Mouse (Mus musculus) lung, adult 2 months (tissue): ENCODE results near the gene Fscn3. TPM values are rescaled to one million over a fixed set of nuclear protein-coding genes. Genes with fewer than 3 reads are reported as not detected.
A peak's percentile ranks its signal among the peaks of the same experiment; 100 is the strongest.

Experiments used
- DNase-seq: peaks from one replicate; pipeline ENCODE4 v3.0.0; 2022
- H3K4me1 ChIP-seq: fragments of 200-500 bp; 2 replicates; pipeline ENCODE4 v1.6.1; 2011; ENCODE audit warnings: low read length; ENCODE audit not compliant: control insufficient read depth, insufficient read depth
- H3K4me3 ChIP-seq: fragments of 200-500 bp; replicated peaks from 2 replicates; pipeline ENCODE3; 2011; ENCODE audit warnings: low read depth, mild to moderate bottlenecking, control low read depth, low read length; ENCODE audit errors: extremely low read depth
- CTCF ChIP-seq: fragments of 200-500 bp; IDR thresholded peaks from 2 replicates; pipeline ENCODE4 v1.5.1; 2011; ENCODE audit warnings: mild to moderate bottlenecking, low read length, control low read depth; ENCODE audit not compliant: insufficient read depth
- POLR2A ChIP-seq: fragments of 200-500 bp; IDR thresholded peaks from 2 replicates; pipeline ENCODE4 v1.6.1; 2011; ENCODE audit warnings: low read depth, mild to moderate bottlenecking, control low read depth, low read length, borderline replicate concordance; ENCODE audit errors: extremely low read depth
- WGBS: fragments of 180-500 bp; shearing (Covaris S2); methylation state at CpG from one replicate; pipeline ENCODE4 v1.1.7; 2018; 5-methylcytosine and 5-hydroxymethylcytosine counted together
- polyA plus RNA-seq: library from polyadenylated mRNA; depleted of rRNA; stranded (reverse); fragments of >200 nt; gene quantifications from 2 replicates; pipeline ENCODE4 v1.2.3, GENCODE M21; 2012

Fscn3 gene
- polyA plus RNA-seq, 1 experiment = not detected

GRCm38 (mm10) chr6:28411236-28411635 is 16.4 kb upstream of the Fscn3 start:
- WGBS = 67% methylated on average over 2 of the region's 2 CpGs
- H3K4me3 ChIP-seq = no peak overlapping the region

GRCm38 (mm10) chr6:28416981-28417380 is 10.6 kb upstream of the Fscn3 start:
- WGBS = 44% methylated on average over 4 of the region's 4 CpGs
- H3K4me1 ChIP-seq = peaks cover 20% of the 10 kb centered on the region; the same call in 1 of the 2 replicates
- TF ChIP-seq POLR2A = no peak
- no peak for TF ChIP-seq CTCF
- H3K4me3 ChIP-seq = no peak overlapping the region
- no peak for DNase-seq

More at GRCm38 (mm10) chr6:28411236-28411635, 16.4 kb upstream of the Fscn3 start:
- no peaks in the 10 kb centered on the region for H3K4me1 ChIP-seq
- no peak for DNase-seq
- TF ChIP-seq POLR2A (no peak), CTCF (no peak)

- peak; percentile 29 for DNase-seq
- Histone ChIP-seq H3K4me3 (peak overlapping the region; percentile 19), H3K4me1 (peaks cover 24% of the 10 kb centered on the region; the same call in 1 of the 2 replicates)
- WGBS = 58% methylated on average over 14 of the region's 14 CpGs
- TF ChIP-seq CTCF (no peak), POLR2A (no peak)
Measured at GRCm38 (mm10) chr6:28418449-28418848, 9.1 kb upstream of the Fscn3 start.

- TF ChIP-seq POLR2A = no peak
- no peak for TF ChIP-seq CTCF
- DNase-seq = no peak
- Histone ChIP-seq H3K4me1 (peaks cover 27% of the 10 kb centered on the region; the same call in 1 of the 2 replicates), H3K4me3 (no peak overlapping the region)
- WGBS = 11% methylated on average over 2 of the region's 2 CpGs
Measured at GRCm38 (mm10) chr6:28419673-28420072, 7.9 kb upstream of the Fscn3 start.

GRCm38 (mm10) chr6:28420361-28420760 is 7.2 kb upstream of the Fscn3 start:
- Histone ChIP-seq H3K4me3 (peak overlapping the region; percentile 83), H3K4me1 (peaks cover 27% of the 10 kb centered on the region; the same call in 1 of the 2 replicates)
- no peak for DNase-seq
- no peak for TF ChIP-seq CTCF
- TF ChIP-seq POLR2A = no peak
- 76% methylated on average over 17 of the region's 17 CpGs for WGBS

- Histone ChIP-seq H3K4me1 (peaks cover 27% of the 10 kb centered on the region; the same call in 1 of the 2 replicates), H3K4me3 (peak overlapping the region; percentile 83)
- DNase-seq = no peak
- WGBS = 9% methylated on average over 13 of the region's 13 CpGs
- TF ChIP-seq POLR2A = no peak
- TF ChIP-seq CTCF = no peak
Measured at GRCm38 (mm10) chr6:28420865-28421264, 6.7 kb upstream of the Fscn3 start.

GRCm38 (mm10) chr6:28421469-28422000 is 6.1 kb upstream of the Fscn3 start:
- TF ChIP-seq POLR2A (peak; percentile 61; the same call in 1 of the 2 replicates), CTCF (peak; percentile 76)
- DNase-seq = peak; percentile 98
- WGBS = under 1% methylated on average over 27 of the region's 27 CpGs
- Histone ChIP-seq H3K4me3 (peak overlapping the region; percentile 83), H3K4me1 (peaks cover 27% of the 10 kb centered on the region; the same call in 1 of the 2 replicates)

- no peak overlapping the region for H3K4me3 ChIP-seq
- WGBS = 66% methylated on average over 15 of the region's 15 CpGs
- peaks cover 23% of the 10 kb centered on the region; the same call in 1 of the 2 replicates for H3K4me1 ChIP-seq
- no peak for TF ChIP-seq CTCF
- TF ChIP-seq POLR2A = no peak
- no peak for DNase-seq
Measured at GRCm38 (mm10) chr6:28422651-28423290, 4.8 kb upstream of the Fscn3 start.

GRCm38 (mm10) chr6:28423313-28423712 is 4.3 kb upstream of the Fscn3 start, which contains the start of gene Arf5:
Gene Arf5 (plus strand): TSS chr6:28423560.
- TF ChIP-seq POLR2A (peak; percentile 80; the same call in 1 of the 2 replicates), CTCF (no peak)
- peak; percentile 94 for DNase-seq

GRCm38 (mm10) chr6:28423767-28424695 is 3.6 kb upstream of the Fscn3 start:
- peak; percentile 68 for DNase-seq
- peaks cover 17% of the 10 kb centered on the region; the same call in 1 of the 2 replicates for H3K4me1 ChIP-seq
- 7% methylated on average over 45 of the region's 46 CpGs for WGBS
- H3K4me3 ChIP-seq = peak overlapping the region; percentile 74
- TF ChIP-seq POLR2A (no peak), CTCF (no peak)

More at GRCm38 (mm10) chr6:28423313-28423712, 4.3 kb upstream of the Fscn3 start, which contains the start of gene Arf5:
- Histone ChIP-seq H3K4me3 (peak within 1 kb of the TSS; percentile 74), H3K4me1 (peaks cover 21% of the 10 kb centered on the region; the same call in 1 of the 2 replicates)
- WGBS = under 1% methylated on average over 39 of the region's 42 CpGs
